Comparison of ENCODE assay signal across 9 mouse cellular contexts in the genomic region with DNA sequence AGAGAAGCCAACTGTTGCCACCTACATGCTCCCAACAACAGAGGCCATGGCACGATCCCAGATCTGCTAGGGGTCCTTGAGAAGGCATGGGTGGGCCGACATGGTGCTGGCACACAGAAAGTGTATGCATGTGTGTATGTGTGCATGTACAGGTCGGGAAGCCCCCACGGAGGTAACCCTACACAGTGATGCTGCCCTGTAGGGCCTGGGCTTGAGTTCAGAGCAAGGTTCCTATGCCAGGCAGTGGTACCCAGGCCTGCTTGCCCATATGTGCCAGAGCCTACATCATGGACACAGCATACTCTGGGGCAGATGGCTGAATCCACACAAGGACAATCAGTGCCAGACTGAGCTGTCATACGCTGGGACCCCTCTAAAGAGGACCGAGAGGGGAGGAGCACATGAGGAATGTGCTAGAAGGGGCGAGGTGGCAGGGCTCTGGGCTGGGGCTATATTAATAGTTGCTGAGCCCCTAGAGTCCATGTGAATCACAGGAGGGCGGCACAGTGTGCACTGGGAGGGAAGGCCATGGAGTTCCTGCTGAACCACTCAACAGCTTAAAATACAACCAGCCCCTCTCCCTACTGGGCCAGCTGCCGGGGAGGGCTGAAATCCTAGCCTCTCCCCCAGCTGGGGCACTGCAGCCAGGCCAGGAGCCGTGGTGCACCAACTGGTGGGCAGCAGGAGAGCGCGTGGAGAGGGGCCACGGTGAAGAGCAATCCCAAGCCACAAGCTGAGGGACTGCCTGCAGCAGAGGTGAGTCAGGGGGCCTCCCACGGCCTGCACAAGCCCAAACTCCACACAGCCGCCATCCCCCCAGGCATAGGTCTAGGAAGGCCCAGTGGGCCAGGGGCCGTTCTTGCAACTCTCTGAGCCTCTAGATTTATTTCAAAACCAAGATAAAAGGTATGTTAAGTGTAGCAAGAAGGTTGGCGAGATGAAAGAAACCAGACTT. TPM values are rescaled to one million over a fixed set of nuclear protein-coding genes. Genes with fewer than 3 reads are reported as not detected.
DNase-seq lines count a peak whose midpoint lies in the region; ATAC-seq and TF ChIP-seq lines count a peak whose summit lies in the region.
"Had no signal": no experiment of that assay in that cellular context is flagged by ENCODE, and none has a peak within 500 bp of the region (broad histone marks: within the 10 kb centered on the region; RNA-seq: fewer than 3 reads in every experiment).

No protein-coding gene starts in this region.

- no peaks in the 10 kb centered on the region for H3K27me3 ChIP-seq in midbrain, embryonic 13.5 days
- no peaks in the 10 kb centered on the region for H3K27me3 ChIP-seq in midbrain, embryonic 11.5 days (ENCODE audit: control insufficient read depth, insufficient read depth, low read length)
- H3K27me3 ChIP-seq in embryonic facial prominence, embryonic 14.5 days (replicated peaks; ENCODE audit: control insufficient read depth, insufficient read depth, low read length) = no peaks in the 10 kb centered on the region
- no peaks in the 10 kb centered on the region for H3K27me3 ChIP-seq in heart, postnatal 0 days (ENCODE audit: control insufficient read depth, insufficient read depth, low read length)
- no peaks in the 10 kb centered on the region for H3K27me3 ChIP-seq in stomach, embryonic 14.5 days (ENCODE audit: control insufficient read depth, insufficient read depth, low read length)

- no peak for TF ChIP-seq CTCF in heart, postnatal 0 days (IDR thresholded peaks at IDR 0.05; ENCODE audit: low read depth)

- no peaks in the 10 kb centered on the region for H3K9me3 ChIP-seq in midbrain, embryonic 13.5 days
- no peaks in the 10 kb centered on the region for H3K9me3 ChIP-seq in midbrain, embryonic 11.5 days (ENCODE audit: control insufficient read depth, low read length)
- H3K9me3 ChIP-seq in embryonic facial prominence, embryonic 14.5 days (ENCODE audit: control insufficient read depth, low read length) = no peaks in the 10 kb centered on the region
- H3K9me3 ChIP-seq in heart, postnatal 0 days (replicated peaks; ENCODE audit: control insufficient read depth, low read length) = no peaks in the 10 kb centered on the region
- no peaks in the 10 kb centered on the region for H3K9me3 ChIP-seq in stomach, embryonic 14.5 days (ENCODE audit: control insufficient read depth, low read depth, low read length)

- H3K36me3 ChIP-seq in midbrain, embryonic 13.5 days = peaks cover 47% of the 10 kb centered on the region
- peaks cover 11% of the 10 kb centered on the region for H3K36me3 ChIP-seq in midbrain, embryonic 11.5 days (ENCODE audit: control insufficient read depth, insufficient read depth, low read length)
- H3K36me3 ChIP-seq in embryonic facial prominence, embryonic 14.5 days (ENCODE audit: control insufficient read depth, insufficient read depth, low read length) = peaks cover 40% of the 10 kb centered on the region
- H3K36me3 ChIP-seq in heart, postnatal 0 days (replicated peaks; ENCODE audit: control insufficient read depth, insufficient read depth, low read length) = peaks cover 24% of the 10 kb centered on the region
- H3K36me3 ChIP-seq in stomach, embryonic 14.5 days (ENCODE audit: control insufficient read depth, insufficient read depth, low read length) = peaks cover 21% of the 10 kb centered on the region

- no peak overlapping the region for H3K9ac ChIP-seq in midbrain, embryonic 13.5 days (replicated peaks)
- H3K9ac ChIP-seq in midbrain, embryonic 11.5 days (ENCODE audit: low read length) = no peak overlapping the region
- H3K9ac ChIP-seq in embryonic facial prominence, embryonic 14.5 days (ENCODE audit: low read depth, low read length) = peak overlapping the region; percentile 43; the same call in 1 of the 2 replicates
- H3K9ac ChIP-seq in heart, postnatal 0 days (replicated peaks; ENCODE audit: low read depth, low read length) = peak overlapping the region; percentile 61
- H3K9ac ChIP-seq in stomach, embryonic 14.5 days (replicated peaks; ENCODE audit: low read depth, low read length) = no peak overlapping the region

- peaks cover 64% of the 10 kb centered on the region for H3K4me1 ChIP-seq in midbrain, embryonic 13.5 days (replicated peaks)
- peaks cover 12% of the 10 kb centered on the region for H3K4me1 ChIP-seq in midbrain, embryonic 11.5 days (ENCODE audit: control insufficient read depth, insufficient read depth, low read length)
- H3K4me1 ChIP-seq in embryonic facial prominence, embryonic 14.5 days (ENCODE audit: control insufficient read depth, insufficient read depth, low read length) = peaks cover 25% of the 10 kb centered on the region
- H3K4me1 ChIP-seq in heart, postnatal 0 days (ENCODE audit: control insufficient read depth, insufficient read depth) = peaks cover 54% of the 10 kb centered on the region
- peaks cover 25% of the 10 kb centered on the region for H3K4me1 ChIP-seq in stomach, embryonic 14.5 days (ENCODE audit: control insufficient read depth, insufficient read depth, low read length)

- no peak for ATAC-seq in midbrain, embryonic 13.5 days
- ATAC-seq in midbrain, embryonic 11.5 days (ENCODE audit: low FRiP score) = no peak
- peak; percentile 38 for ATAC-seq in embryonic facial prominence, embryonic 14.5 days (ENCODE audit: low read depth)
- ATAC-seq in heart, postnatal 0 days (ENCODE audit: insufficient read depth, low read depth) = peak; percentile 45
- ATAC-seq in stomach, embryonic 14.5 days (ENCODE audit: insufficient number of reproducible peaks, insufficient read depth, low FRiP score, low read depth) = no peak

- DNase-seq in frontal cortex, postnatal 10 days (ENCODE audit: low spot score in 2 of 2) = peak; percentile 7 to 9
- DNase-seq in frontal cortex, postnatal 36 days (ENCODE audit: low spot score in 2 of 2) = no peak
- no peak for DNase-seq in midbrain, embryonic 11.5 days (ENCODE audit: low spot score, missing footprints)
- peak; percentile 58 for DNase-seq in embryonic facial prominence, embryonic 14.5 days (ENCODE audit: low spot score)
- DNase-seq in heart, postnatal 0 days (ENCODE audit: low spot score) = peak; percentile 80
- no peak for DNase-seq in right cerebral cortex, postnatal 4 days

- peak overlapping the region; percentile 35; the same call in 1 of the 2 replicates for H3K27ac ChIP-seq in midbrain, embryonic 13.5 days
- H3K27ac ChIP-seq in midbrain, embryonic 11.5 days (ENCODE audit: low read depth, low read length) = no peak overlapping the region
- peak overlapping the region; percentile 50 for H3K27ac ChIP-seq in embryonic facial prominence, embryonic 14.5 days (replicated peaks; ENCODE audit: low read depth, low read length)
- peak overlapping the region; percentile 99 for H3K27ac ChIP-seq in heart, postnatal 0 days (ENCODE audit: low read depth)
- peak overlapping the region; percentile 45; the same call in 1 of the 2 replicates for H3K27ac ChIP-seq in stomach, embryonic 14.5 days (ENCODE audit: low read length)

- no peak overlapping the region for H3K4me2 ChIP-seq in midbrain, embryonic 13.5 days (replicated peaks)
- no peak overlapping the region for H3K4me2 ChIP-seq in midbrain, embryonic 11.5 days
- H3K4me2 ChIP-seq in embryonic facial prominence, embryonic 14.5 days (ENCODE audit: low read depth, low read length) = peak overlapping the region; percentile 24; the same call in 1 of the 2 replicates
- peak overlapping the region; percentile 54 for H3K4me2 ChIP-seq in heart, postnatal 0 days (ENCODE audit: low read depth, low read length)
- H3K4me2 ChIP-seq in stomach, embryonic 14.5 days (replicated peaks; ENCODE audit: low read depth, low read length) = no peak overlapping the region

- H3K4me3 ChIP-seq in midbrain, embryonic 13.5 days (replicated peaks) = no peak overlapping the region
- no peak overlapping the region for H3K4me3 ChIP-seq in midbrain, embryonic 11.5 days (ENCODE audit: low read depth, low read length)
- H3K4me3 ChIP-seq in embryonic facial prominence, embryonic 14.5 days (ENCODE audit: low read depth, low read length) = no peak overlapping the region
- H3K4me3 ChIP-seq in heart, postnatal 0 days (ENCODE audit: low read depth, low read length) = peak overlapping the region; percentile 31
- H3K4me3 ChIP-seq in stomach, embryonic 14.5 days (ENCODE audit: low read depth, low read length) = no peak overlapping the region

- no peak for TF ChIP-seq EP300 in heart, postnatal 0 days (IDR thresholded peaks at IDR 0.05; ENCODE audit: low read depth)

- 81% methylated on average over 17 of the region's 17 CpGs for WGBS in midbrain, embryonic 13.5 days
- 83% methylated on average over 17 of the region's 17 CpGs for WGBS in midbrain, embryonic 11.5 days
- 60% methylated on average over 17 of the region's 17 CpGs for WGBS in embryonic facial prominence, embryonic 14.5 days
- WGBS in heart, postnatal 0 days = 47% methylated on average over 17 of the region's 17 CpGs
- WGBS in stomach, embryonic 14.5 days = 64% methylated on average over 17 of the region's 17 CpGs

RNA-seq across cellular contexts. Expression of gene Ndufb7, which starts 9.4 kb away (rescaled TPM):
- polyA plus RNA-seq in midbrain, embryonic 13.5 days (2015; fragmentation: Nextera tagmentation; extraction: Ambion mirVana) = 380 and 382 TPM in 2 replicates
- 351 and 359 TPM in 2 replicates for polyA plus RNA-seq in midbrain, embryonic 11.5 days (2014; fragmentation: Nextera tagmentation; extraction: Ambion mirVana)
- 315 and 324 TPM in 2 replicates for polyA plus RNA-seq in embryonic facial prominence, embryonic 14.5 days (2014; fragmentation: Nextera tagmentation; extraction: Ambion mirVana)
- 431 and 682 TPM in 2 replicates for total RNA-seq in heart, postnatal 0 days (2014; rRNA removed; ENCODE audit: low replicate concordance)
- 1,145 and 1,161 TPM in 2 replicates for polyA plus RNA-seq in heart, postnatal 0 days (2015; fragmentation: Nextera tagmentation; extraction: Ambion mirVana)
- 325 and 345 TPM in 2 replicates for polyA plus RNA-seq in stomach, embryonic 14.5 days (2014; fragmentation: Nextera tagmentation; extraction: Ambion mirVana)

RNA-seq across cellular contexts. Expression of gene Tecr, which starts 31.9 kb away (rescaled TPM):
- 820 and 847 TPM in 2 replicates for polyA plus RNA-seq in midbrain, embryonic 13.5 days (2015; fragmentation: Nextera tagmentation; extraction: Ambion mirVana)
- 680 and 686 TPM in 2 replicates for polyA plus RNA-seq in midbrain, embryonic 11.5 days (2014; fragmentation: Nextera tagmentation; extraction: Ambion mirVana)
- polyA plus RNA-seq in embryonic facial prominence, embryonic 14.5 days (2014; fragmentation: Nextera tagmentation; extraction: Ambion mirVana) = 497 and 529 TPM in 2 replicates
- 253 and 327 TPM in 2 replicates for total RNA-seq in heart, postnatal 0 days (2014; rRNA removed; ENCODE audit: low replicate concordance)
- 380 and 391 TPM in 2 replicates for polyA plus RNA-seq in heart, postnatal 0 days (2015; fragmentation: Nextera tagmentation; extraction: Ambion mirVana)
- polyA plus RNA-seq in stomach, embryonic 14.5 days (2014; fragmentation: Nextera tagmentation; extraction: Ambion mirVana) = 629 and 635 TPM in 2 replicates

RNA-seq across cellular contexts. Expression of gene Dnajb1, which starts 32.2 kb away (rescaled TPM):
- polyA plus RNA-seq in midbrain, embryonic 13.5 days (2015; fragmentation: Nextera tagmentation; extraction: Ambion mirVana) = 56.6 and 61.5 TPM in 2 replicates
- 61.1 and 71.3 TPM in 2 replicates for polyA plus RNA-seq in midbrain, embryonic 11.5 days (2014; fragmentation: Nextera tagmentation; extraction: Ambion mirVana)
- polyA plus RNA-seq in embryonic facial prominence, embryonic 14.5 days (2014; fragmentation: Nextera tagmentation; extraction: Ambion mirVana) = 47.2 and 47.5 TPM in 2 replicates
- 17.6 and 21.3 TPM in 2 replicates for total RNA-seq in heart, postnatal 0 days (2014; rRNA removed; ENCODE audit: low replicate concordance)
- 23.3 and 26.7 TPM in 2 replicates for polyA plus RNA-seq in heart, postnatal 0 days (2015; fragmentation: Nextera tagmentation; extraction: Ambion mirVana)
- 59.5 and 59.6 TPM in 2 replicates for polyA plus RNA-seq in stomach, embryonic 14.5 days (2014; fragmentation: Nextera tagmentation; extraction: Ambion mirVana)

RNA-seq across cellular contexts. Expression of gene Olfr370, which starts 40.3 kb away (rescaled TPM):
- polyA plus RNA-seq in midbrain, embryonic 13.5 days (2015; fragmentation: Nextera tagmentation; extraction: Ambion mirVana) = 0.04 TPM in 1 of 2 replicates, not detected in the other
- polyA plus RNA-seq in midbrain, embryonic 11.5 days (2014; fragmentation: Nextera tagmentation; extraction: Ambion mirVana) = not detected in 2 replicates
- polyA plus RNA-seq in embryonic facial prominence, embryonic 14.5 days (2014; fragmentation: Nextera tagmentation; extraction: Ambion mirVana) = 0.16 and 0.19 TPM in 2 replicates
- not detected in 2 replicates for total RNA-seq in heart, postnatal 0 days (2014; rRNA removed; ENCODE audit: low replicate concordance)
- polyA plus RNA-seq in heart, postnatal 0 days (2015; fragmentation: Nextera tagmentation; extraction: Ambion mirVana) = not detected in 2 replicates
- not detected in 2 replicates for polyA plus RNA-seq in stomach, embryonic 14.5 days (2014; fragmentation: Nextera tagmentation; extraction: Ambion mirVana)
- total RNA-seq: layer of hippocampus, adult 18-20 months had no signal

Comparison
In these comparisons a context has a peak if more than half of its experiments do, and no peak if none do; other contexts are left out.
1. DNase-seq: peak in frontal cortex, postnatal 10 days (2 of 2), embryonic facial prominence, embryonic 14.5 days (single experiment) and heart, postnatal 0 days (single experiment); none in frontal cortex, postnatal 36 days (0 of 2), midbrain, embryonic 11.5 days (single experiment) and right cerebral cortex, postnatal 4 days (single experiment).
2. ATAC-seq: peak in embryonic facial prominence, embryonic 14.5 days (single experiment) and heart, postnatal 0 days (single experiment); none in midbrain, embryonic 13.5 days (single experiment), midbrain, embryonic 11.5 days (single experiment) and stomach, embryonic 14.5 days (single experiment).
3. H3K4me2 ChIP-seq: peak in embryonic facial prominence, embryonic 14.5 days (single experiment) and heart, postnatal 0 days (single experiment); none in midbrain, embryonic 13.5 days (single experiment), midbrain, embryonic 11.5 days (single experiment) and stomach, embryonic 14.5 days (single experiment).
4. H3K9ac ChIP-seq: peak in embryonic facial prominence, embryonic 14.5 days (single experiment) and heart, postnatal 0 days (single experiment); none in midbrain, embryonic 13.5 days (single experiment), midbrain, embryonic 11.5 days (single experiment) and stomach, embryonic 14.5 days (single experiment).